Mouse (Mus musculus) intestine, embryonic 16.5 days (tissue): Measurements from ENCODE around the gene Tdrd3. TPM values are rescaled to one million over a fixed set of nuclear protein-coding genes. Genes with fewer than 3 reads are reported as not detected.

Experiments
- ATAC-seq: fragments of 200-750 bp; cut with Nextera tagmentation; 2 replicates; pipeline ENCODE4 v1.8.0; 2017; ENCODE audit warnings: moderate TSS enrichment, moderate library complexity
- H3K27ac ChIP-seq: fragments of 300-500 bp; sonication (generic); 2 replicates; pipeline ENCODE4 v1.5.1; 2014; ENCODE audit warnings: mild to moderate bottlenecking, low read length
- H3K27me3 ChIP-seq: fragments of 300-500 bp; sonication (generic); replicated peaks from 2 replicates; pipeline ENCODE4 v1.6.1; 2014; ENCODE audit warnings: low read length, control low read depth, mixed read lengths; ENCODE audit not compliant: control insufficient read depth, insufficient read depth
- H3K36me3 ChIP-seq: fragments of 300-500 bp; sonication (generic); 2 replicates; pipeline ENCODE4 v1.6.1; 2014; ENCODE audit warnings: low read length, control low read depth; ENCODE audit not compliant: control insufficient read depth, insufficient read depth
- H3K4me1 ChIP-seq: fragments of 300-500 bp; sonication (generic); 2 replicates; pipeline ENCODE4 v1.6.1; 2014; ENCODE audit warnings: low read length, control low read depth, mixed read lengths; ENCODE audit not compliant: control insufficient read depth, insufficient read depth
- H3K4me2 ChIP-seq: fragments of 300-500 bp; sonication (generic); 2 replicates; pipeline ENCODE4 v1.6.1; 2014; ENCODE audit warnings: low read depth, low read length, control low read depth
- H3K4me3 ChIP-seq: fragments of 300-500 bp; sonication (generic); 2 replicates; pipeline ENCODE4 v1.5.1; 2014; ENCODE audit warnings: mild to moderate bottlenecking, low read length
- H3K9ac ChIP-seq: fragments of 300-500 bp; sonication (generic); 2 replicates; pipeline ENCODE4 v1.6.1; 2014; ENCODE audit warnings: low read depth, low read length
- H3K9me3 ChIP-seq: fragments of 300-500 bp; sonication (generic); 2 replicates; pipeline ENCODE4 v1.6.1; 2016; ENCODE audit warnings: low read length, control low read depth; ENCODE audit not compliant: control insufficient read depth
- WGBS: fragments of 180-500 bp; shearing (Covaris S2); extraction: QIAGEN DNeasy Blood & Tissue Kit; methylation state at CpG from one replicate; pipeline ENCODE4 v1.1.7; 2014; 5-methylcytosine and 5-hydroxymethylcytosine counted together
- polyA plus RNA-seq: library from polyadenylated mRNA; unstranded; fragments of >200 nt; fragmentation: Nextera tagmentation; extraction: Ambion mirVana; gene quantifications from 2 replicates; pipeline ENCODE4 v1.2.1, GENCODE M21; 2015

The Tdrd3 gene
- polyA plus RNA-seq, 1 experiment from 2014 or later: 14.0 TPM

GRCm38 (mm10) chr14:87471521-87471920 is 55.1 kb downstream of the Tdrd3 start:
- H3K27ac ChIP-seq: no peak overlapping the region
- no peak for ATAC-seq

GRCm38 (mm10) chr14:87472782-87473181 is 56.3 kb downstream of the Tdrd3 start:
- Histone ChIP-seq H3K9ac (no peak overlapping the region), H3K4me2 (no peak overlapping the region), H3K9me3 (no peaks in the 10 kb centered on the region), H3K4me3 (no peak overlapping the region), H3K27me3 (no peaks in the 10 kb centered on the region), H3K4me1 (no peaks in the 10 kb centered on the region), H3K27ac (no peak overlapping the region), H3K36me3 (no peaks in the 10 kb centered on the region)
- WGBS: 56% methylated on average over 2 of the region's 2 CpGs
- ATAC-seq: peak; percentile 73

More at GRCm38 (mm10) chr14:87471521-87471920, 55.1 kb downstream of the Tdrd3 start:
- Histone ChIP-seq H3K27me3 (no peaks in the 10 kb centered on the region), H3K36me3 (no peaks in the 10 kb centered on the region), H3K4me2 (no peak overlapping the region), H3K4me1 (no peaks in the 10 kb centered on the region), H3K9ac (no peak overlapping the region), H3K9me3 (no peaks in the 10 kb centered on the region), H3K4me3 (no peak overlapping the region)
- 71% methylated on average over 1 of the region's 1 CpGs for WGBS

- Histone ChIP-seq H3K4me1 (no peaks in the 10 kb centered on the region), H3K4me2 (no peak overlapping the region), H3K27me3 (no peaks in the 10 kb centered on the region), H3K36me3 (no peaks in the 10 kb centered on the region), H3K27ac (no peak overlapping the region), H3K4me3 (no peak overlapping the region), H3K9me3 (no peaks in the 10 kb centered on the region), H3K9ac (no peak overlapping the region)
- 32% methylated on average over 10 of the region's 10 CpGs for WGBS
- peak; percentile 66; the same call in 1 of the 2 replicates for ATAC-seq
Measured at GRCm38 (mm10) chr14:87475721-87476359, 59.4 kb downstream of the Tdrd3 start.

- H3K4me3 ChIP-seq: no peak overlapping the region
- no peak for ATAC-seq
- H3K36me3 ChIP-seq: 0 out of 2 replicates have a peak, but pooled peaks cover 3% of the 10 kb centered on the region
- 74% methylated on average over 2 of the region's 3 CpGs for WGBS
- no peak overlapping the region for H3K4me2 ChIP-seq
- no peak overlapping the region for H3K9ac ChIP-seq
- no peaks in the 10 kb centered on the region for H3K4me1 ChIP-seq
- no peaks in the 10 kb centered on the region for H3K9me3 ChIP-seq
- H3K27me3 ChIP-seq: no peaks in the 10 kb centered on the region
- H3K27ac ChIP-seq: no peak overlapping the region
Measured at GRCm38 (mm10) chr14:87478339-87478951, 62.0 kb downstream of the Tdrd3 start.

GRCm38 (mm10) chr14:87485888-87486287 is 69.4 kb downstream of the Tdrd3 start:
- no peaks in the 10 kb centered on the region for H3K9me3 ChIP-seq
- H3K4me2 ChIP-seq: no peak overlapping the region
- 0 out of 2 replicates have a peak, but pooled peaks cover 3% of the 10 kb centered on the region for H3K36me3 ChIP-seq
- H3K27ac ChIP-seq: no peak overlapping the region
- H3K9ac ChIP-seq: no peak overlapping the region
- no peaks in the 10 kb centered on the region for H3K4me1 ChIP-seq
- H3K27me3 ChIP-seq: no peaks in the 10 kb centered on the region
- 84% methylated on average over 3 of the region's 3 CpGs for WGBS
- ATAC-seq: no peak
- H3K4me3 ChIP-seq: no peak overlapping the region

GRCm38 (mm10) chr14:87497955-87498594 is 81.6 kb downstream of the Tdrd3 start:
- Histone ChIP-seq H3K36me3 (no peaks in the 10 kb centered on the region), H3K4me2 (no peak overlapping the region), H3K27me3 (no peaks in the 10 kb centered on the region), H3K4me1 (no peaks in the 10 kb centered on the region), H3K9me3 (no peaks in the 10 kb centered on the region), H3K27ac (no peak overlapping the region), H3K4me3 (no peak overlapping the region), H3K9ac (no peak overlapping the region)
- no peak for ATAC-seq
- WGBS: 89% methylated on average over 11 of the region's 11 CpGs

- Histone ChIP-seq H3K4me1 (no peaks in the 10 kb centered on the region), H3K4me2 (no peak overlapping the region), H3K9me3 (no peaks in the 10 kb centered on the region), H3K27me3 (no peaks in the 10 kb centered on the region), H3K27ac (no peak overlapping the region), H3K36me3 (no peaks in the 10 kb centered on the region), H3K9ac (no peak overlapping the region), H3K4me3 (no peak overlapping the region)
- 86% methylated on average over 8 of the region's 8 CpGs for WGBS
- ATAC-seq: no peak
Measured at GRCm38 (mm10) chr14:87505924-87506323, 89.5 kb downstream of the Tdrd3 start.

- H3K4me2 ChIP-seq: no peak overlapping the region
- H3K27me3 ChIP-seq: no peaks in the 10 kb centered on the region
- H3K36me3 ChIP-seq: no peaks in the 10 kb centered on the region
- 83% methylated on average over 3 of the region's 3 CpGs for WGBS
- H3K27ac ChIP-seq: no peak overlapping the region
- no peaks in the 10 kb centered on the region for H3K4me1 ChIP-seq
- no peak overlapping the region for H3K4me3 ChIP-seq
- ATAC-seq: no peak
- no peak overlapping the region for H3K9ac ChIP-seq
- no peaks in the 10 kb centered on the region for H3K9me3 ChIP-seq
Measured at GRCm38 (mm10) chr14:87515281-87515680, 98.8 kb downstream of the Tdrd3 start.

- 86% methylated on average over 4 of the region's 4 CpGs for WGBS
Measured at GRCm38 (mm10) chr14:87517381-87517780, 100.9 kb downstream of the Tdrd3 start.

More at GRCm38 (mm10) chr14:87517381-87517780, 100.9 kb downstream of the Tdrd3 start:
- ATAC-seq: no peak
- H3K27me3 ChIP-seq: no peaks in the 10 kb centered on the region
- H3K36me3 ChIP-seq: no peaks in the 10 kb centered on the region
- no peaks in the 10 kb centered on the region for H3K4me1 ChIP-seq
- H3K4me2 ChIP-seq: no peak overlapping the region
- H3K4me3 ChIP-seq: no peak overlapping the region
- no peak overlapping the region for H3K27ac ChIP-seq
- H3K9me3 ChIP-seq: no peaks in the 10 kb centered on the region
- H3K9ac ChIP-seq: no peak overlapping the region
